Mouse (Mus musculus) bone marrow macrophage, adult 2 months (primary cell): ENCODE results near the gene Mapk9. TPM values are rescaled to one million over a fixed set of nuclear protein-coding genes. Genes with fewer than 3 reads are reported as not detected.

Source experiments
- H3K27ac ChIP-seq: 2 replicates; pipeline ENCODE4 v1.5.1; 2012; ENCODE audit warnings: low read depth, low read length; ENCODE audit not compliant: insufficient read depth
- H3K4me1 ChIP-seq: 2 replicates; pipeline ENCODE4 v1.6.1; 2012; ENCODE audit warnings: low read length; ENCODE audit not compliant: control insufficient read depth, insufficient read depth
- H3K4me3 ChIP-seq: 2 replicates; pipeline ENCODE4 v1.5.1; 2012; ENCODE audit warnings: mild to moderate bottlenecking, low read length, moderate library complexity; ENCODE audit not compliant: insufficient read depth
- CTCF ChIP-seq: IDR thresholded peaks from 2 replicates; pipeline ENCODE4 v1.5.1; 2012; ENCODE audit warnings: low read depth, mild to moderate bottlenecking, low read length, moderate library complexity
- POLR2A ChIP-seq: IDR thresholded peaks from 2 replicates; pipeline ENCODE4 v1.6.1; 2012; ENCODE audit warnings: mild to moderate bottlenecking, low read depth, low read length, borderline replicate concordance
- polyA plus RNA-seq: library from polyadenylated mRNA; stranded (reverse); fragments of >200 nt; gene quantifications from 2 replicates; pipeline ENCODE4 v1.2.4, GENCODE M21; 2012; ENCODE audit not compliant: missing spikeins, insufficient read depth, insufficient read length

The Mapk9 gene
- polyA plus RNA-seq, 1 experiment: 42.8 TPM

DNA sequence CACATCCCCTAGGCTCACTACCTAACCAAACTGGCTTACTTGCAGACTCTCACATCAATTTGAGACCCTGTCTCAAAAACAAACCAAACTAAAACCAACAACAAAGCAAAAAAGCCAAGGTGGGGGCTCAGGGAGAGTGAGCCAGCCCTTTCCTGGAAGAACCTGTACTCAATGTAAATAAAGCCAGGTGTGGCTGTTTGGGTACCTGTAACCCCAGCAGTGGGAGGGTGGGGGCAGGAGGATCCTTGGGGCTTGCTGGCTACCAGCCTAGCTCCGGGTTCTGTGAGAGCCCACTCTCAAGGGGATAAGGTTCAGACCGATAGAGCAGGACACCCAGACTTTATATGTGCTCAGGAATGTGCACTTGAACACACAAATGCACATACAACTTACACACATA is 25.6 kb upstream of the Mapk9 start:
- no peak for TF ChIP-seq POLR2A
- TF ChIP-seq CTCF: no peak
- Histone ChIP-seq H3K4me1 (no peaks in the 10 kb centered on the region), H3K4me3 (no peak overlapping the region), H3K27ac (no peak overlapping the region)

DNA sequence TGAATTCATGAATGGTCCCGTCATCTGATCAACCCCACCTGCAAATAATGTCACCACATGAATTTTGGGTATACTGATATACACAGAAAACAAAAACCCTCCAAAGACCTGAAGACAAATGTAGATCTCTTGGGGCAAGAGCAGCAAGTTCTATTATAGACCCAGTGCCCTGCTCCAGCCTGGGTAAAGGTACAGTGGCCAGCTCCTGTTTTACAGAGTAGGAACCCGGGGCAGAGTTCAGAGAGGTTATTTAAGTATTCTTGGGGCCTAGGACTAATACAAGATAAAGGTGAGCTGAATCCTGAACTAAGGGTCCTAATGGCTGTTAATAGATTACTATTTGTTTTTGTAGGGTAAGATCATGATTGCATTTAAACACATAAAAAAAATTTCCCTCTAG is 25.0 kb upstream of the Mapk9 start:
- H3K4me1 ChIP-seq: no peaks in the 10 kb centered on the region
- no peak overlapping the region for H3K4me3 ChIP-seq
- no peak overlapping the region for H3K27ac ChIP-seq
- TF ChIP-seq CTCF (no peak), POLR2A (no peak)

GRCm38 (mm10) chr11:49822337-49822736 is 24.2 kb upstream of the Mapk9 start:
- TF ChIP-seq CTCF (no peak), POLR2A (no peak)
- no peak overlapping the region for H3K4me3 ChIP-seq
- no peaks in the 10 kb centered on the region for H3K4me1 ChIP-seq
- H3K27ac ChIP-seq: no peak overlapping the region

DNA sequence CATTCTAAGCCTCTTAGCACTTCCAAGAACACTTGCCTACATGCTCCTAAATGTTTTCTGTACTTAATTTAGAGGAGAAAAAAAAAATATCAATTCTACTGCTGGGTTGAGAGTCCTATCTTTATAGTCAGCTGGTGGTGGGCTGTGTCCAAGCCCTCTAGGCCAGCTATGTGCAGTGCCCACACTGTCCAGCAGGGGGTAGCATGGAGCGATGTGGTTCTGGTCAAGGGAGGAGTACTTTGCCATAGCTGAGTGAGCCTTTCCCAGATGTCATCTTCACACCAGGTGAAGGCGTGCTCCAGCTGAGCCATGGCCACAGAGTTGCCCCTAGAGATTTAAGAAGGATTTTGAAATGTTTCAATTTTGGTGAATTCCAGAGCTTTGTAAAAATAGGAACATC is 21.7 kb upstream of the Mapk9 start:
- TF ChIP-seq POLR2A (no peak), CTCF (peak; percentile 80)
- no peak overlapping the region for H3K4me3 ChIP-seq
- H3K4me1 ChIP-seq: peaks cover 4% of the 10 kb centered on the region; the same call in 1 of the 2 replicates
- no peak overlapping the region for H3K27ac ChIP-seq

GRCm38 (mm10) chr11:49827243-49827642 is 19.3 kb upstream of the Mapk9 start:
- Histone ChIP-seq H3K4me1 (peaks cover 4% of the 10 kb centered on the region; the same call in 1 of the 2 replicates), H3K4me3 (no peak overlapping the region), H3K27ac (no peak overlapping the region)
- no peak for TF ChIP-seq CTCF
- no peak for TF ChIP-seq POLR2A

GRCm38 (mm10) chr11:49829176-49829745 is 17.3 kb upstream of the Mapk9 start:
- Histone ChIP-seq H3K4me3 (no peak overlapping the region), H3K4me1 (peaks cover 4% of the 10 kb centered on the region; the same call in 1 of the 2 replicates), H3K27ac (no peak overlapping the region)
- TF ChIP-seq CTCF (no peak), POLR2A (no peak)

DNA sequence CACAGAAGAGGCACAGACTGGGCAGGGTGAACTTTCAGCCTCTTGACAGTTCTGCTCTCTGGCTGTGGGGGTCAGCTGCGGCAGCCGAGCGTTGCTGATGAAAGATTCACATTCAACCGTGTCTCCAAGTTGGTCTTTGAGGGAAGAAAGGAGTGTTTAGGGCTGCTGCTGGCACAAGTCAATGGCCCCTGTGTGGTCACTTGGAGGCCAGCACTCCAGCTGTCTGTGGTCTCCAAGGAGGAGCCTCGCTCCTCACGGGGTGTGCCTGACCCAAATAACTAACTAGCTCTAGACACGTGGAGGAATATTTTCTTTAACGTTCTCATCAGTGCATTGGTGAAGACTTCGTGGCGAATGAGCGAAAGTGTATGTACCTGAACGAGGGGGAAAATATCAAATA is 14.6 kb upstream of the Mapk9 start:
- peaks cover 4% of the 10 kb centered on the region; the same call in 1 of the 2 replicates for H3K4me1 ChIP-seq
- no peak overlapping the region for H3K27ac ChIP-seq
- no peak overlapping the region for H3K4me3 ChIP-seq
- no peak for TF ChIP-seq CTCF
- TF ChIP-seq POLR2A: no peak

DNA sequence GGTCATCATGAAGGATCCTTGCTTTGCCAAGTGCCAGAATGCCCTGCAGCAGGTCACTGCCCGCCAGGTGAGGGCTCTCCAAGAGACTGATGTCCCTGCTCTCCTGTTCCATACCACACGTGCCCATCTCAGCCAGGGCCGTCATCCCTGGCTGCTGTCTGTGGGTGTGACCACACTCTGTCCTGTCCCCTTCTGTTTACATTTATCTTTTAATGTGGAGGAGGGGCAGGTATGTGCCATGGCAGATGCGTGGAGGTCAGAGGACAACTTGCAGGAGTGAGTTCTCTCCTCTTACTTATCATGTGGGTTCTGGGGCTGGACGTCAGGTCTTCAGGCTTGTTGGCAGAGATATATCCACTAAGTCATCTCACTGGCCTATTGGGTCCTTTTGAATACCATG is 13.6 kb upstream of the Mapk9 start:
- Histone ChIP-seq H3K4me3 (no peak overlapping the region), H3K4me1 (peaks cover 4% of the 10 kb centered on the region; the same call in 1 of the 2 replicates), H3K27ac (no peak overlapping the region)
- TF ChIP-seq CTCF: no peak
- no peak for TF ChIP-seq POLR2A

DNA sequence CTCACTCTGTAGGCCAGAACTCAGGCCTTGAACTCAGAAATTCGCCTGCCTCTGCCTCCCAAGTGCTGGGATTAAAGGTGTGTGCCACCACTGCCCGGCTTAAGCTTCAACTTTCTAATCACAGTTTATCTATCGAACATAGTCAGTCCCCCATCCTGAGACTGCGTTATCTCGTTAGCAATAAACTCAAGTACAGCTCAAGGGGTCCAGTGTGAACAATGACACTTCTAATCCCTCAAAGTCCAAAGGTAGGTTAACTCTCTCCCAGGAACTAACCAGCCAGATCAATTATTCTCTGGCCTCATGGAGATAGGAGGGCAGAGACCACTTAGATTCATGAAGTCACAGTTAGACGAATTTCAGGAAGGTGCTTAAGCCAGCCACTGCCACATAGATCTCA is 12.3 kb upstream of the Mapk9 start:
- TF ChIP-seq POLR2A: no peak
- no peak for TF ChIP-seq CTCF
- H3K4me3 ChIP-seq: no peak overlapping the region

GRCm38 (mm10) chr11:49835257-49835956 is 11.1 kb upstream of the Mapk9 start:
- Histone ChIP-seq H3K27ac (no peak overlapping the region), H3K4me1 (no peaks in the 10 kb centered on the region), H3K4me3 (no peak overlapping the region)
- TF ChIP-seq CTCF (no peak), POLR2A (no peak)

More for the DNA sequence above, 12.3 kb upstream of the Mapk9 start:
- no peak overlapping the region for H3K27ac ChIP-seq
- H3K4me1 ChIP-seq: peaks cover 4% of the 10 kb centered on the region; the same call in 1 of the 2 replicates
